Mouse (Mus musculus): ENCODE measurements around the gene Bcl2l1. TPM values are rescaled to one million over a fixed set of nuclear protein-coding genes. Genes with fewer than 3 reads are reported as not detected.

Bcl2l1 gene
- polyA plus RNA-seq, 1 experiment from 2014 or later, result 109 TPM

GRCm38 (mm10) chr2:152820369-152820768 lies 11.2 kb downstream of the Bcl2l1 start:
- no peaks in the 10 kb centered on the region for H3K9me3 ChIP-seq (ENCODE audit: control insufficient read depth, low read length)
- peak; percentile 66; the same call in 1 of the 2 replicates for ATAC-seq (ENCODE audit: insufficient number of reproducible peaks, low FRiP score, low TSS enrichment, low read depth)
- no peaks in the 10 kb centered on the region for H3K27me3 ChIP-seq (ENCODE audit: control insufficient read depth, insufficient read depth, low read length)
- H3K4me1 ChIP-seq (ENCODE audit: control insufficient read depth, insufficient read depth, low read length), result peaks cover 15% of the 10 kb centered on the region
- H3K4me3 ChIP-seq (ENCODE audit: low read depth, low read length), result no peak overlapping the region
- peaks cover 3% of the 10 kb centered on the region; the same call in 1 of the 2 replicates for H3K36me3 ChIP-seq (ENCODE audit: control insufficient read depth, insufficient read depth, low read length)
- H3K9ac ChIP-seq (ENCODE audit: low read length), result no peak overlapping the region
- DNase-seq (ENCODE audit: low spot score), result no peak
- WGBS, result 78% methylated on average over 2 of the region's 2 CpGs
- peak overlapping the region; percentile 38 for H3K27ac ChIP-seq (replicated peaks; ENCODE audit: low read depth, low read length)
- no peak overlapping the region for H3K4me2 ChIP-seq (ENCODE audit: low read depth, severe bottlenecking)

DNA sequence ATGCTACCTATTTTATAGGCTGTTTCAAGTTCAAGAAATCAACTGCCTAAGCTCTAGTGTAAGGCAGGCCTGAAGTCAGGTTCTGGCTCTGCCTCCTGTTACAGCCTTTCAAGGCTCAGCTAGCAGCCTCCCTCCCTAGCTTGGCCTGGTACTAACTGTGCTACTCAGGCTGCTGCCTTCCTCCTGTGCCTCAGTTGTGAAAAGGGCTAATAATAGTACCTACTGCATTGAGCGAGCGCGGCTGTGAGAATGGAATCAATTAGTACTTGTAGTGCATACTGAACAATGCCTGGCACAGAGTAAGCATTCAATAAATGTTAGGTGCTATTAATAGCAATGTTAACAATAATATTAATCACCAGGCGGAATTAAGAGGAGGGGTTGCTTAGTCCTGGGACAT lies 11.6 kb downstream of the Bcl2l1 start:
- H3K27me3 ChIP-seq (ENCODE audit: control insufficient read depth, insufficient read depth, low read length), result no peaks in the 10 kb centered on the region
- no peak overlapping the region for H3K9ac ChIP-seq (ENCODE audit: low read length)
- H3K4me2 ChIP-seq (ENCODE audit: low read depth, severe bottlenecking), result no peak overlapping the region
- ATAC-seq (ENCODE audit: insufficient number of reproducible peaks, low FRiP score, low TSS enrichment, low read depth), result no peak
- no peak overlapping the region for H3K4me3 ChIP-seq (ENCODE audit: low read depth, low read length)
- WGBS, result 78% methylated on average over 4 of the region's 4 CpGs
- H3K4me1 ChIP-seq (ENCODE audit: control insufficient read depth, insufficient read depth, low read length), result peaks cover 15% of the 10 kb centered on the region
- no peaks in the 10 kb centered on the region for H3K9me3 ChIP-seq (ENCODE audit: control insufficient read depth, low read length)
- DNase-seq (ENCODE audit: low spot score), result no peak
- peak overlapping the region; percentile 38 for H3K27ac ChIP-seq (replicated peaks; ENCODE audit: low read depth, low read length)
- H3K36me3 ChIP-seq (ENCODE audit: control insufficient read depth, insufficient read depth, low read length), result peaks cover 3% of the 10 kb centered on the region; the same call in 1 of the 2 replicates

GRCm38 (mm10) chr2:152819097-152819624 lies 12.4 kb downstream of the Bcl2l1 start:
- H3K9me3 ChIP-seq (ENCODE audit: control insufficient read depth, low read length), result no peaks in the 10 kb centered on the region
- peaks cover 3% of the 10 kb centered on the region; the same call in 1 of the 2 replicates for H3K36me3 ChIP-seq (ENCODE audit: control insufficient read depth, insufficient read depth, low read length)
- WGBS, result 98% methylated on average over 3 of the region's 3 CpGs
- H3K4me2 ChIP-seq (ENCODE audit: low read depth, severe bottlenecking), result no peak overlapping the region
- H3K27me3 ChIP-seq (ENCODE audit: control insufficient read depth, insufficient read depth, low read length), result no peaks in the 10 kb centered on the region
- no peak for ATAC-seq (ENCODE audit: insufficient number of reproducible peaks, low FRiP score, low TSS enrichment, low read depth)
- peaks cover 15% of the 10 kb centered on the region for H3K4me1 ChIP-seq (ENCODE audit: control insufficient read depth, insufficient read depth, low read length)
- no peak overlapping the region for H3K27ac ChIP-seq (replicated peaks; ENCODE audit: low read depth, low read length)
- H3K9ac ChIP-seq (ENCODE audit: low read length), result no peak overlapping the region
- no peak for DNase-seq (ENCODE audit: low spot score)
- no peak overlapping the region for H3K4me3 ChIP-seq (ENCODE audit: low read depth, low read length)

DNA sequence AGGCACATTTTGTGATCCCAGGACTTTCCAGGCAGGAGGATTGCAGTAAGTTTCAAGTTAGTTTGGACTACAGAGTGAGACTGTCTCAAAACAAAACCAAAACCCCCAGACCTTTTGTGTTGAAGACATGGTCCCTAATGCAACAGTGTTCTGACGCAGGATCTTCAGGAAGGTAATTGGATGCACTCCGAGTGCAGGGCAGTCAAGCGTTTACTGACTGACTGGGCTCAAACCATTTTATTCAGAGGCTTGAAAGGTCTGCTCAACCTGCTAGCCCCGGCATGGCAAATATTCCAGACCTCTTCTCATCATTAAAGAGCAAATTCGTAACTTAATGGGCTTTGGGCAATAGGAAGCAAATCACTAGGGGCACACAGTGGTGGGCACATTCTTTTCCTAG lies 12.8 kb downstream of the Bcl2l1 start:
- WGBS, result 90% methylated on average over 5 of the region's 5 CpGs
- H3K4me2 ChIP-seq (ENCODE audit: low read depth, severe bottlenecking), result no peak overlapping the region
- H3K4me3 ChIP-seq (ENCODE audit: low read depth, low read length), result no peak overlapping the region
- no peaks in the 10 kb centered on the region for H3K27me3 ChIP-seq (ENCODE audit: control insufficient read depth, insufficient read depth, low read length)
- DNase-seq (ENCODE audit: low spot score) (no peak), ATAC-seq (ENCODE audit: insufficient number of reproducible peaks, low FRiP score, low TSS enrichment, low read depth) (no peak)
- no peak overlapping the region for H3K27ac ChIP-seq (replicated peaks; ENCODE audit: low read depth, low read length)
- no peaks in the 10 kb centered on the region for H3K9me3 ChIP-seq (ENCODE audit: control insufficient read depth, low read length)
- H3K4me1 ChIP-seq (ENCODE audit: control insufficient read depth, insufficient read depth, low read length), result peaks cover 15% of the 10 kb centered on the region
- H3K9ac ChIP-seq (ENCODE audit: low read length), result no peak overlapping the region
- no peaks in the 10 kb centered on the region; the same call in 1 of the 2 replicates for H3K36me3 ChIP-seq (ENCODE audit: control insufficient read depth, insufficient read depth, low read length)

DNA sequence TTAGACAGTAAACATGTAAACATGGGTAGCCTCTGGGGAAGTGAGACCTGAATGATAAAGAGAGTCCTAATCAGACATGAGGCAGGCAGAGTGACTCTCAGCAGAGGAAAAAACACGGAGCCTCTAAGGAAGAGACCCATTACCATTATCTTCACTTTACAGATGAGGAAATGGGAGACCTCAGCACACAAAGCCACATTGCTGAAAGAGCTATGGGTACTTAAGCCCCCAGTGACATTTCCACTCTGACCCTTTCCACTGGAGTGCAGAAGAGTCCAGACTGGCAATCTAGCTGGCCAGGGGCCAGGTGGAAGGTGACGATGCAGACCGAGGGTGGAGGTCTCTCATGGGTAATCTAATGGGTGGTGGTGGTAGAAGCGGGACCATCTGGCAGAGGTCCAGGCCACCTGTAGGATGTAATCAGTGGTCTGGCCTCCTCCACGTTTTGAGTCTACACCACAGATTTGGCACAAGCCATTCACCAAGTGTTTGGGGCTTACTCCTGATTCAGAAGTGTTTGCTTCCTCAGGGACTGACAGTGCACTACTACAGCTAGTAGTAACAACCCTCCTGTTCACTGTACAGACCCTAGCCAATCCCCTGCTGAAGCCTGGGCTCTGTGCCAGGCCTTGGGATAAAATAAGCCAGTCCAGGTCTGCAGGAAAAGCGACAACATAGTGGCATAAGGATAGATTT lies 13.8 kb downstream of the Bcl2l1 start:
- Histone ChIP-seq H3K4me2 (ENCODE audit: low read depth, severe bottlenecking) (no peak overlapping the region), H3K27ac (replicated peaks; ENCODE audit: low read depth, low read length) (no peak overlapping the region), H3K4me3 (ENCODE audit: low read depth, low read length) (no peak overlapping the region), H3K9ac (ENCODE audit: low read length) (no peak overlapping the region), H3K27me3 (ENCODE audit: control insufficient read depth, insufficient read depth, low read length) (no peaks in the 10 kb centered on the region), H3K9me3 (ENCODE audit: control insufficient read depth, low read length) (no peaks in the 10 kb centered on the region), H3K4me1 (ENCODE audit: control insufficient read depth, insufficient read depth, low read length) (peaks cover 15% of the 10 kb centered on the region), H3K36me3 (ENCODE audit: control insufficient read depth, insufficient read depth, low read length) (no peaks in the 10 kb centered on the region; the same call in 1 of the 2 replicates)
- WGBS, result 77% methylated on average over 6 of the region's 6 CpGs
- no peak for ATAC-seq (ENCODE audit: insufficient number of reproducible peaks, low FRiP score, low TSS enrichment, low read depth)
- no peak for DNase-seq (ENCODE audit: low spot score)

DNA sequence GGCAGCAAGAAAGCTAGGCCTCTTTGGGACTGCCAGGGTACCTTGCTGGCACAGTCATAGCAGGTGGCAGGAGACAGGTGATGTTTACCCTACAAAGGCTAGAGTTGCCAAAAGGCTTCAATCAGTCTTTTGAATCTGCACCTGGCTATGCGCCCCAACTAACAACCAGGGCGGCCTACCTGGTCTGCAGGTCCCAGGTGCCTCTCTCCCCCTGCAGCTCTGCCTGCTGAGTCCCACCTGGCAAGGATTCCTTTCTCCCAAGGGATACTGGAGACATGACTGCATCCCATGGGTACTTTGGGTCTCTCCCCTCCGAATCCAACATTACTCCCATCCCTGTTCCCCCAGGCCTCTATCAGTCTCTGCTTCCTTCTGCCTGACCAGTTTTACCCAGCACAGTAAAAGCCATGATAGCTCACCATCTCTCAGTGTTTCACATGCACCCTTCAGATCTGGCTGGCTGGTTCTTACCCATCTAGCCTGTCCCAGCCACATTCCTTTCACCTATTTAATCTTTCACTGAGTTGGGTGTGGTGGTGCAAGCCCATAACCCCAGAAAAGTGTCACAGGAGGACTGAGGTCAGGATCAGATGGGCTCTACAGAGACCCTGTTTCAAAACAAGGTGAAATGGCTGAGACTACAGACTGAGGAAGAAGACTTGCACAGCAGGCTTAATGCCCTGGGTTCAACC lies 14.7 kb downstream of the Bcl2l1 start:
- Histone ChIP-seq H3K36me3 (ENCODE audit: control insufficient read depth, insufficient read depth, low read length) (no peaks in the 10 kb centered on the region; the same call in 1 of the 2 replicates), H3K9me3 (ENCODE audit: control insufficient read depth, low read length) (no peaks in the 10 kb centered on the region), H3K9ac (ENCODE audit: low read length) (no peak overlapping the region), H3K4me1 (ENCODE audit: control insufficient read depth, insufficient read depth, low read length) (peaks cover 14% of the 10 kb centered on the region), H3K27ac (replicated peaks; ENCODE audit: low read depth, low read length) (no peak overlapping the region), H3K4me2 (ENCODE audit: low read depth, severe bottlenecking) (no peak overlapping the region), H3K27me3 (ENCODE audit: control insufficient read depth, insufficient read depth, low read length) (no peaks in the 10 kb centered on the region), H3K4me3 (ENCODE audit: low read depth, low read length) (no peak overlapping the region)
- 84% methylated on average over 3 of the region's 3 CpGs for WGBS
- DNase-seq (ENCODE audit: low spot score) (no peak), ATAC-seq (ENCODE audit: insufficient number of reproducible peaks, low FRiP score, low TSS enrichment, low read depth) (no peak)

GRCm38 (mm10) chr2:152815879-152816656 lies 15.5 kb downstream of the Bcl2l1 start:
- no peaks in the 10 kb centered on the region for H3K9me3 ChIP-seq (ENCODE audit: control insufficient read depth, low read length)
- no peak for DNase-seq (ENCODE audit: low spot score)
- peaks cover 6% of the 10 kb centered on the region for H3K4me1 ChIP-seq (ENCODE audit: control insufficient read depth, insufficient read depth, low read length)
- H3K9ac ChIP-seq (ENCODE audit: low read length), result no peak overlapping the region
- no peak overlapping the region for H3K4me3 ChIP-seq (ENCODE audit: low read depth, low read length)
- H3K4me2 ChIP-seq (ENCODE audit: low read depth, severe bottlenecking), result no peak overlapping the region
- WGBS, result 69% methylated on average over 7 of the region's 7 CpGs
- no peaks in the 10 kb centered on the region for H3K27me3 ChIP-seq (ENCODE audit: control insufficient read depth, insufficient read depth, low read length)
- ATAC-seq (ENCODE audit: insufficient number of reproducible peaks, low FRiP score, low TSS enrichment, low read depth), result no peak
- no peaks in the 10 kb centered on the region; the same call in 1 of the 2 replicates for H3K36me3 ChIP-seq (ENCODE audit: control insufficient read depth, insufficient read depth, low read length)
- no peak overlapping the region for H3K27ac ChIP-seq (replicated peaks; ENCODE audit: low read depth, low read length)

DNA sequence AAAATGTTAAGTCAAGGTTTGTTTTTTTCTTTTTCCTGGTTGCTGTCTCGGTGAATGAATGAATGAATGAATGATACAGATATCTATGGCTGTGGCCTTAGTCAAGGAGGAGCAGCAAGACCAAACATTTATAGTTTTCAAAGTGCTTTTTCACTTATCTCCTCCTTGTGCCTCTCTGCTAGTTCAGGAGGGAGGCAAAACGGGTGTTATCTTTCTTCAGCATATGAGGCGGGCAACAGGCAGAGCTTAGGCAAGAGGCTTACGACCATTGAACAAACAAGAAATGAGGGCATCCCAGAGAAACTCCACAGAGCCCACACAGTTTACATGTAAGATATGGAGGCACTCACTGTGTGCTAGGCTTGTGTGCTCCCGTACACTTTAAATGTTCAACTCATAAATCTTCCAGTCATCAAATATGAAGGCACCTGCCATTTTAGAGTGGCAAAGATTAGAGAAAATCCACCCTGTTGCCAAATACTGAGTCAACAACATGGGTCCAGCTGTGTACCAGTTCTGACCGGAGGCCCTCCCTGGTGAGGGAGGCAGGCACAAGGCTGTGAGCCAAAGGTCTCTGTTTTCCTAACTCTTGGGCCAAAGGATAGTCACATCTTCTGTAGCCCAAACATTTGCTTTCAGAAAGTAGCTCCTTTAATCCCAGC lies 17.2 kb downstream of the Bcl2l1 start:
- Histone ChIP-seq H3K4me1 (ENCODE audit: control insufficient read depth, insufficient read depth, low read length) (no peaks in the 10 kb centered on the region), H3K27me3 (ENCODE audit: control insufficient read depth, insufficient read depth, low read length) (no peaks in the 10 kb centered on the region), H3K27ac (replicated peaks; ENCODE audit: low read depth, low read length) (no peak overlapping the region), H3K9me3 (ENCODE audit: control insufficient read depth, low read length) (no peaks in the 10 kb centered on the region), H3K9ac (ENCODE audit: low read length) (no peak overlapping the region), H3K36me3 (ENCODE audit: control insufficient read depth, insufficient read depth, low read length) (no peaks in the 10 kb centered on the region; the same call in 1 of the 2 replicates), H3K4me3 (ENCODE audit: low read depth, low read length) (no peak overlapping the region), H3K4me2 (ENCODE audit: low read depth, severe bottlenecking) (no peak overlapping the region)
- ATAC-seq (ENCODE audit: insufficient number of reproducible peaks, low FRiP score, low TSS enrichment, low read depth), result no peak
- DNase-seq (ENCODE audit: low spot score), result no peak
- 89% methylated on average over 6 of the region's 6 CpGs for WGBS
